Mouse (Mus musculus) midbrain, embryonic 14.5 days (tissue): ENCODE measurements at regions not wholly inside any gene's neighbourhood (a gene's known extent, or its start where the extent isn't known, plus 50 kb on each side); places are given as distances from the start of the nearest gene placed in this dataset.

Source experiments
- ATAC-seq: fragments of 200-750 bp; cut with Nextera tagmentation; 2 replicates; pipeline ENCODE4 v1.8.0; 2017; ENCODE audit warnings: moderate number of reproducible peaks, moderate library complexity; ENCODE audit not compliant: low FRiP score, low TSS enrichment
- DNase-seq: peaks from one replicate; pipeline ENCODE4 v3.0.0-alpha.2; 2015
- H3K27ac ChIP-seq: fragments of 300-500 bp; sonication (generic); replicated peaks from 2 replicates; pipeline ENCODE4 v1.5.1; 2014; ENCODE audit warnings: mild to moderate bottlenecking, low read depth, low read length, moderate library complexity
- H3K27me3 ChIP-seq: fragments of 300-500 bp; sonication (generic); 2 replicates; pipeline ENCODE4 v1.6.1; 2014; ENCODE audit warnings: low read length, control low read depth, mixed read lengths; ENCODE audit not compliant: control insufficient read depth, insufficient read depth
- H3K36me3 ChIP-seq: fragments of 300-500 bp; sonication (generic); 2 replicates; pipeline ENCODE4 v1.6.1; 2014; ENCODE audit warnings: low read length, control low read depth; ENCODE audit not compliant: control insufficient read depth, insufficient read depth
- H3K4me1 ChIP-seq: fragments of 300-500 bp; sonication (generic); 2 replicates; pipeline ENCODE4 v1.6.1; 2014; ENCODE audit warnings: mild to moderate bottlenecking, antibody characterized with exemption, low read length, control low read depth; ENCODE audit not compliant: control insufficient read depth, insufficient read depth
- H3K4me2 ChIP-seq: fragments of 300-500 bp; sonication (generic); 2 replicates; pipeline ENCODE4 v1.6.1; 2014; ENCODE audit warnings: mild to moderate bottlenecking, low read length, moderate library complexity
- H3K4me3 ChIP-seq: fragments of 300-500 bp; sonication (generic); replicated peaks from 2 replicates; pipeline ENCODE4 v1.5.1; 2014; ENCODE audit warnings: low read depth, low read length
- H3K9ac ChIP-seq: fragments of 300-500 bp; sonication (generic); replicated peaks from 2 replicates; pipeline ENCODE4 v1.6.1; 2014; ENCODE audit warnings: mild to moderate bottlenecking, low read length, moderate library complexity
- H3K9me3 ChIP-seq: fragments of 300-500 bp; sonication (generic); 2 replicates; pipeline ENCODE4 v1.6.1; 2016; ENCODE audit warnings: low read length, control low read depth, mixed read lengths; ENCODE audit not compliant: control insufficient read depth
- WGBS: fragments of 180-500 bp; shearing (Covaris S2); extraction: QIAGEN DNeasy Blood & Tissue Kit; methylation state at CpG from one replicate; pipeline ENCODE4 v1.1.7; 2014; 5-methylcytosine and 5-hydroxymethylcytosine counted together

- no peak overlapping the region for H3K4me3 ChIP-seq
- DNase-seq (no peak), ATAC-seq (no peak)
- no peak overlapping the region for H3K9ac ChIP-seq
- H3K4me1 ChIP-seq = no peaks in the 10 kb centered on the region
- H3K4me2 ChIP-seq = no peak overlapping the region
- H3K27me3 ChIP-seq = no peaks in the 10 kb centered on the region
- H3K27ac ChIP-seq = no peak overlapping the region
- H3K36me3 ChIP-seq = no peaks in the 10 kb centered on the region
- no peaks in the 10 kb centered on the region for H3K9me3 ChIP-seq
Observed at GRCm38 (mm10) chr13:84636831-84637230, 414.7 kb downstream of the Tmem161b start.

DNA sequence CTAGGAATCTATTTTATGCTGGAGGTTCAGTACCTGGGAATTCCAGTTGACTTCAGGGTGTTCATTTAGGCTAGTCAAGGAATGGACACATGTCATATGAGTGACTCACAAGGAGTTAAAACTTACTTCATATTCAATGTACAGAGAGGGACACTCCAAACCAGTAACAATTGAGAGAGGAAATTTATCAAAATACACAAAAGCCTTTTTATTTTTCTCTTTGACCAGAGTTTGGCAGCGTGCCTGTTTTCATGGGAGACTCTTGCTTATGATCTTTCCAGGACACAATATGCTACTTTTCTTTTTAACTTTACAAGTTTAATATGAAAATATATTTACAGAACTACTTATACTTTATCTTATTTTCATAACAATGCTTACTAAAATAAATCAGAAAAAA lies 415.5 kb downstream of the Tmem161b start:
- ATAC-seq (no peak), DNase-seq (no peak)
- Histone ChIP-seq H3K9ac (no peak overlapping the region), H3K27ac (no peak overlapping the region), H3K27me3 (no peaks in the 10 kb centered on the region), H3K36me3 (no peaks in the 10 kb centered on the region), H3K4me3 (no peak overlapping the region), H3K4me1 (no peaks in the 10 kb centered on the region), H3K9me3 (no peaks in the 10 kb centered on the region), H3K4me2 (no peak overlapping the region)
- WGBS = 80% methylated on average over 1 of the region's 1 CpGs

GRCm38 (mm10) chr13:84638401-84638934 lies 416.4 kb downstream of the Tmem161b start:
- H3K27me3 ChIP-seq = no peaks in the 10 kb centered on the region
- no peaks in the 10 kb centered on the region for H3K9me3 ChIP-seq
- no peak for DNase-seq
- ATAC-seq = no peak
- no peak overlapping the region for H3K4me2 ChIP-seq
- H3K4me1 ChIP-seq = no peaks in the 10 kb centered on the region
- WGBS = 55% methylated on average over 4 of the region's 4 CpGs
- no peak overlapping the region for H3K27ac ChIP-seq
- H3K36me3 ChIP-seq = no peaks in the 10 kb centered on the region
- no peak overlapping the region for H3K4me3 ChIP-seq
- no peak overlapping the region for H3K9ac ChIP-seq

DNA sequence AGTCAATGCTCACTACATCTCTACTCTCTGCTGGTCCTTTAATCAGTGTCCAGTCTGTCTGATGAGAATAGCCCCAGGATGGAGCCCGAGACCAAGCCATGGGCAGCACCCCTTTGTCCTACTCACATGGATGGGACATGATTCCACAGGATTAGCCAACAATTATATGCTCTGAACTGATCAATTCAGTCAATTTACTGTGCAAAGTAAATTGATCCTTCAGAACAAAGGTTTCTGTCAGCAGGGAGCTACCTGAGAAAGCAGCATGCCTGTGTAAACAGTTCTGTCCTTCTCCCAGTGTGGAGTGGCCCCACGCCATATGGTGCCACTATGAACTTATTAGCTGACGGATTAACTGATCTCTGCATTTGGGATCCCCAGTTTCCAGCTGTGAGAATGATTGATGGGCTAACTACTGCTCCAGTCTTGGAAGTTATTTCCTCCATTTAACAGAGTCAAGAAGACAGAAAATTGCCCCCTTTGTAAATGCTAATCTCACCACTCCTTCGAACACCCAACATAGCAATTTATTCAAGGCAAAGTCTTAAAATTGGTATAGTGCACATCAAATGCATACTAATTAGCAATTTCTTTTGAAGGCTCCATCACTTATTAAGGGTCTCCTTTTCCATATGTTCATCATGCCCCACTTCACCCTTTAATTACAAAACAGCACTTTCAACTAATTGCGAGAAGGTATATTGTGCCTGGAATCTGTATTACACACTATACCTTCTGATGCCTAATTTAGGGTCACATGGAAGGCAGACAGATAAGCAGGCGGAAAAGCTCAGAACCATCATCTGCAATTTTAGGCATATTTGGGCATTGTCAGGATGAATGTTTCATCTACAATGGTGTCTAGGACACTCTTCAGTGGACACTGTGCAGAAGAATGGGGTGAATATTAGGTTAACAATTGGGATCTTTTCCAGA lies 417.3 kb downstream of the Tmem161b start:
- no peak overlapping the region for H3K27ac ChIP-seq
- peak; percentile 62 for ATAC-seq
- H3K4me2 ChIP-seq = no peak overlapping the region
- H3K36me3 ChIP-seq = no peaks in the 10 kb centered on the region
- whole genome bisulfite sequencing = 42% methylated on average over 6 of the region's 6 CpGs
- no peaks in the 10 kb centered on the region for H3K4me1 ChIP-seq
- DNase-seq = no peak
- no peak overlapping the region for H3K4me3 ChIP-seq
- no peak overlapping the region for H3K9ac ChIP-seq
- H3K9me3 ChIP-seq = no peaks in the 10 kb centered on the region
- H3K27me3 ChIP-seq = no peaks in the 10 kb centered on the region

DNA sequence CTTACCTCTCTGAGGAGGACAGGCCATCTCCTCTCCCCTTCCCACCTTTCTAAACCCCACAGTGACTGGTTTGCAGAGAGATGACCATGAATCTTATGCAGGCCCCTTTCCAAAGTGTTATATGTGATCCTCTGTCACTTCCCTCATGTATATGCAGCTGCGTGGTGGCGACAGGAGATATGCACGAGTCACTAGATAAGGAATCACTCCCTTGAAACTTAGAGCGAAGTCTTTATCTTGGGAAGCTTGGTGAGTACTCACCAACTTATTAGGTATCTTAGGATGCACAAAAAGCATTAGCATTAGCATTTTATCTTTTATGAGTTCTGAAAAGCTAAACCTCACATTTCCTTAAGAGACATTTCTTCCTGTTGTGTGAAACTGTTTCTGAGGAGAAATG lies 421.9 kb downstream of the Tmem161b start:
- WGBS = 95% methylated on average over 4 of the region's 4 CpGs

GRCm38 (mm10) chr13:84646899-84647298 lies 424.8 kb downstream of the Tmem161b start:
- no peaks in the 10 kb centered on the region for H3K4me1 ChIP-seq
- H3K4me3 ChIP-seq = no peak overlapping the region
- no peaks in the 10 kb centered on the region for H3K9me3 ChIP-seq
- DNase-seq (no peak), ATAC-seq (no peak)
- H3K36me3 ChIP-seq = no peaks in the 10 kb centered on the region
- H3K27me3 ChIP-seq = no peaks in the 10 kb centered on the region
- no peak overlapping the region for H3K4me2 ChIP-seq
- WGBS = 82% methylated on average over 1 of the region's 1 CpGs
- no peak overlapping the region for H3K9ac ChIP-seq
- H3K27ac ChIP-seq = no peak overlapping the region

More for the DNA sequence above, 421.9 kb downstream of the Tmem161b start:
- Histone ChIP-seq H3K4me2 (no peak overlapping the region), H3K4me3 (no peak overlapping the region), H3K4me1 (no peaks in the 10 kb centered on the region), H3K9me3 (no peaks in the 10 kb centered on the region), H3K36me3 (no peaks in the 10 kb centered on the region), H3K9ac (no peak overlapping the region), H3K27ac (no peak overlapping the region), H3K27me3 (no peaks in the 10 kb centered on the region)
- no peak for DNase-seq
- no peak for ATAC-seq

DNA sequence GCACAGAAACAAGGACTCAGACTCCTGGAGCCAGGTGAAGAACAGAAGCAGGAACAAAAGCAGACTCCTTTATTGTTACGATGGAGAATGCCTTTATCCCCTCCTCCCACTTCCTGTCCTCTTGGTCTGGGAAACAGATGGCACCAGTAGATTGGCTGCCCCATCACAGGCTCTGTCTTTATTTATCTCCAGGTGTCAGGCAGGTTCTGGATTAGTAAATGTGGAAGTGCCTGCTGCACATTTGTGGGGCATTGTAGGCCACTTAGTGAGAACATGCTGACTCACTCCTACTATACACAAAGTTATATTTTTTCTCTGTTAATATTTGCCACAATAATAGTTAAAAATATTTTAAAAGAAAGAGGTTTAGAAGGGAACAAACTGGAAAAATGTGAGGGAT lies 426.0 kb downstream of the Tmem161b start:
- Histone ChIP-seq H3K9me3 (no peaks in the 10 kb centered on the region), H3K4me3 (no peak overlapping the region), H3K9ac (no peak overlapping the region), H3K27ac (no peak overlapping the region), H3K4me1 (no peaks in the 10 kb centered on the region), H3K36me3 (no peaks in the 10 kb centered on the region), H3K4me2 (no peak overlapping the region), H3K27me3 (no peaks in the 10 kb centered on the region)
- ATAC-seq = no peak
- no peak for DNase-seq
- 57% methylated on average over 1 of the region's 1 CpGs for WGBS

DNA sequence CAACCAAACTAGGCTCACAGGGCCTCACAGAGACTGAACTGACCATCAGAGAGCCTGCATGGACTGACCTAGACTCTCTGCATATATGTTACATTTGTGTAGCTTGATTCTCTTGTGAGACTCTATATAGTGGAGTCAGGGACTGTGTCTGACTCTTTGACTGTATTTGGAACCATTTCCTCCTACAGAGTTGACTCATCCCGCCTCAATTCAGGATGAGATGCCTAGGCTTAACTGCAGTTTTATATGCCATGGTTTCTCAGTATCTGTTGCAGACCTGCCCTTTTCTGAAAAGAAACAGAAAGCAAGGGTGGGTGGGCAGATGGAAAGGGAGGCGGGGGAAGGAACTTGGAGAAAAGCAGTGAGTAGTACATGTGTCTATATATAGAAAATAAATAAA lies 441.9 kb downstream of the Tmem161b start:
- Histone ChIP-seq H3K27me3 (no peaks in the 10 kb centered on the region), H3K4me3 (no peak overlapping the region), H3K4me1 (no peaks in the 10 kb centered on the region), H3K9ac (no peak overlapping the region), H3K27ac (no peak overlapping the region), H3K4me2 (no peak overlapping the region), H3K36me3 (no peaks in the 10 kb centered on the region), H3K9me3 (no peaks in the 10 kb centered on the region)
- 92% methylated on average over 2 of the region's 2 CpGs for WGBS
- ATAC-seq (peak; percentile 20; the same call in 1 of the 2 replicates), DNase-seq (no peak)

- Histone ChIP-seq H3K27me3 (no peaks in the 10 kb centered on the region), H3K9me3 (no peaks in the 10 kb centered on the region), H3K9ac (no peak overlapping the region), H3K4me2 (no peak overlapping the region), H3K4me1 (no peaks in the 10 kb centered on the region), H3K4me3 (no peak overlapping the region), H3K36me3 (no peaks in the 10 kb centered on the region), H3K27ac (no peak overlapping the region)
- WGBS = 46% methylated on average over 2 of the region's 2 CpGs
- DNase-seq = no peak
- ATAC-seq = no peak
Observed at GRCm38 (mm10) chr13:84680971-84681370, 458.9 kb downstream of the Tmem161b start.
